Mouse (Mus musculus): ENCODE measurements at regions not wholly inside any gene's neighbourhood (a gene's known extent, or its start where the extent isn't known, plus 50 kb on each side); places are given as distances from the start of the nearest gene placed in this dataset.

- TF ChIP-seq RAD21 (IDR thresholded peaks at IDR 0.05; ENCODE audit: low read depth, low read length), result no peak
- TF ChIP-seq CTCF (IDR thresholded peaks at IDR 0.05 in 2 of 3, conservative IDR thresholded peaks at IDR 0.05 in 1 of 3; ENCODE audit: control insufficient read depth in 1 of 3, insufficient read depth in 1 of 3, low read depth in 2 of 3, low read length in 3 of 3, poor library complexity in 1 of 3, severe bottlenecking in 1 of 3), result no peak
- TF ChIP-seq POLR2AphosphoS5 (IDR thresholded peaks at IDR 0.05; ENCODE audit: borderline replicate concordance, low read depth, low read length), result no peak
- TF ChIP-seq ZKSCAN1 (IDR thresholded peaks at IDR 0.05; ENCODE audit: low read depth, low read length), result no peak
- TF ChIP-seq USF2 (IDR thresholded peaks at IDR 0.05; ENCODE audit: borderline replicate concordance in 1 of 2, insufficient read depth in 1 of 2, low read depth in 1 of 2, low read length in 2 of 2), result no peak
- TF ChIP-seq POLR2AphosphoS2 (IDR thresholded peaks at IDR 0.05; ENCODE audit: low read length), result no peak
- no peak for TF ChIP-seq TBP (IDR thresholded peaks at IDR 0.05; ENCODE audit: low read depth, low read length)
- TF ChIP-seq CHD2 (IDR thresholded peaks at IDR 0.05; ENCODE audit: low read length), result no peak
- TF ChIP-seq RCOR1 (IDR thresholded peaks at IDR 0.05; ENCODE audit: low read depth, low read length), result no peak
- TF ChIP-seq SIN3A (IDR thresholded peaks at IDR 0.05; ENCODE audit: low read length), result no peak
- TF ChIP-seq MEF2A (IDR thresholded peaks at IDR 0.05; ENCODE audit: extremely low read depth, insufficient replicate concordance, low read depth, low read length, poor library complexity, severe bottlenecking), result no peak
- Histone ChIP-seq H3K79me2 (ENCODE audit: control insufficient read depth, insufficient read depth, low read length, poor library complexity) (no peaks in the 10 kb centered on the region), H3K4me1 (ENCODE audit: control insufficient read depth in 1 of 2, insufficient read depth in 2 of 2, low read length in 2 of 2) (no peaks in the 10 kb centered on the region), H3K27ac (ENCODE audit: control insufficient read depth, low read depth, low read length) (no peak overlapping the region), H3K9me3 (replicated peaks; ENCODE audit: insufficient read depth, low read length) (no peaks in the 10 kb centered on the region), H3K9ac (ENCODE audit: control insufficient read depth, low read depth, low read length, poor library complexity, severe bottlenecking) (no peak overlapping the region), H3K36me3 (ENCODE audit: control insufficient read depth in 1 of 2, insufficient read depth in 2 of 2, low read length in 2 of 2) (no peaks in the 10 kb centered on the region), H3K27me3 (ENCODE audit: control insufficient read depth in 1 of 2, insufficient read depth in 2 of 2, low read length in 2 of 2) (no peaks in the 10 kb centered on the region), H3K4me3 (ENCODE audit: control insufficient read depth in 1 of 2, insufficient read depth in 1 of 2, low read depth in 2 of 2, low read length in 2 of 2) (no peak overlapping the region)
- DNase-seq (ENCODE audit: low read depth, low spot score), result no peak
These were observed 435.5 kb downstream of the Bckdhb start for GRCm38 (mm10) chr9:84360484-84360883.

- TF ChIP-seq POLR2A (IDR thresholded peaks at IDR 0.05; ENCODE audit: control insufficient read depth in 1 of 2, insufficient read depth in 1 of 2, low read depth in 1 of 2, low read length in 2 of 2, poor library complexity in 1 of 2), result no peak
- no peak for TF ChIP-seq MXI1 (IDR thresholded peaks at IDR 0.05; ENCODE audit: low read depth, low read length)
- TF ChIP-seq JUND (IDR thresholded peaks at IDR 0.05; ENCODE audit: low read depth, low read length), result no peak
- no peak for TF ChIP-seq CTCF (IDR thresholded peaks at IDR 0.05 in 2 of 3, conservative IDR thresholded peaks at IDR 0.05 in 1 of 3; ENCODE audit: control insufficient read depth in 1 of 3, insufficient read depth in 1 of 3, low read depth in 2 of 3, low read length in 3 of 3, poor library complexity in 1 of 3, severe bottlenecking in 1 of 3)
- no peak for TF ChIP-seq MYC (IDR thresholded peaks at IDR 0.05; ENCODE audit: low read depth, low read length)
- no peak for TF ChIP-seq TBP (IDR thresholded peaks at IDR 0.05; ENCODE audit: low read depth, low read length)
- TF ChIP-seq NRF1 (IDR thresholded peaks at IDR 0.05; ENCODE audit: insufficient read depth, low read depth, low read length, poor library complexity, severe bottlenecking), result no peak
- no peak for TF ChIP-seq MAFK (IDR thresholded peaks at IDR 0.05; ENCODE audit: borderline replicate concordance, low read depth, low read length)
- TF ChIP-seq EP300 (IDR thresholded peaks at IDR 0.05; ENCODE audit: low read depth in 1 of 2, low read length in 2 of 2), result no peak
- no peak for TF ChIP-seq RAD21 (IDR thresholded peaks at IDR 0.05; ENCODE audit: low read depth, low read length)
- TF ChIP-seq SIN3A (IDR thresholded peaks at IDR 0.05; ENCODE audit: low read length), result no peak
- no peak for TF ChIP-seq TAL1 (IDR thresholded peaks at IDR 0.05; ENCODE audit: low read length)
- TF ChIP-seq GATA1 (IDR thresholded peaks at IDR 0.05; ENCODE audit: low read depth, low read length), result no peak
- no peak for TF ChIP-seq SMC3 (IDR thresholded peaks at IDR 0.05; ENCODE audit: low read depth, low read length)
- TF ChIP-seq NELFE (IDR thresholded peaks at IDR 0.05; ENCODE audit: low read depth, low read length), result no peak
- no peak for TF ChIP-seq MAZ (IDR thresholded peaks at IDR 0.05; ENCODE audit: low read depth, low read length)
- TF ChIP-seq GABPA (IDR thresholded peaks at IDR 0.05; ENCODE audit: low read depth, low read length), result no peak
- Histone ChIP-seq H3K36me3 (ENCODE audit: control insufficient read depth in 1 of 2, insufficient read depth in 2 of 2, low read length in 2 of 2) (no peaks in the 10 kb centered on the region), H3K4me3 (ENCODE audit: control insufficient read depth in 1 of 2, insufficient read depth in 1 of 2, low read depth in 2 of 2, low read length in 2 of 2) (no peak overlapping the region), H3K9ac (ENCODE audit: control insufficient read depth, low read depth, low read length, poor library complexity, severe bottlenecking) (no peak overlapping the region), H3K79me2 (ENCODE audit: control insufficient read depth, insufficient read depth, low read length, poor library complexity) (no peaks in the 10 kb centered on the region), H3K27ac (ENCODE audit: control insufficient read depth, low read depth, low read length) (no peak overlapping the region), H3K9me3 (replicated peaks; ENCODE audit: insufficient read depth, low read length) (no peaks in the 10 kb centered on the region), H3K4me1 (ENCODE audit: control insufficient read depth in 1 of 2, insufficient read depth in 2 of 2, low read length in 2 of 2) (no peaks in the 10 kb centered on the region), H3K27me3 (ENCODE audit: control insufficient read depth in 1 of 2, insufficient read depth in 2 of 2, low read length in 2 of 2) (no peaks in the 10 kb centered on the region)
- DNase-seq (ENCODE audit: low read depth, low spot score), result no peak
These were observed 438.5 kb downstream of the Bckdhb start for GRCm38 (mm10) chr9:84363478-84363877.
